Mouse (Mus musculus): ENCODE data around the gene St3gal3. TPM values are rescaled to one million over a fixed set of nuclear protein-coding genes. Genes with fewer than 3 reads are reported as not detected.

Gene St3gal3
- total and polyA plus RNA-seq, 3 experiments: 16.4 to 23.3 TPM; not detected in 1

- TF ChIP-seq GATA1 (IDR thresholded peaks at IDR 0.05; ENCODE audit: low read depth, low read length) (peak; percentile 63), TBP (IDR thresholded peaks at IDR 0.05; ENCODE audit: low read depth, low read length) (no peak), MAZ (IDR thresholded peaks at IDR 0.05; ENCODE audit: low read depth, low read length) (0 out of 2 replicates have a peak, but pooled peaks have one; percentile 24), ELF1 (IDR thresholded peaks at IDR 0.05; ENCODE audit: low read depth, low read length) (no peak), SIN3A (IDR thresholded peaks at IDR 0.05; ENCODE audit: low read length) (peak; percentile 31; the same call in 1 of the 2 replicates), TCF12 (IDR thresholded peaks at IDR 0.05; ENCODE audit: low read depth, low read length) (peak; percentile 80)
Observed at GRCm38 (mm10) chr4:118081608-118082331, 52.9 kb downstream of the St3gal3 start (continued).

- Histone ChIP-seq H3K27ac (ENCODE audit: control insufficient read depth, low read depth, low read length) (no peak overlapping the region), H3K36me3 (ENCODE audit: control insufficient read depth in 1 of 2, insufficient read depth in 2 of 2, low read length in 2 of 2) (peaks cover 0 to 27% of the 10 kb centered on the region in 2 experiments; a peak in 2 of 4 replicates), H3K9ac (ENCODE audit: control insufficient read depth, low read depth, low read length, poor library complexity, severe bottlenecking) (no peak overlapping the region), H3K9me3 (replicated peaks; ENCODE audit: insufficient read depth, low read length) (no peaks in the 10 kb centered on the region), H3K4me3 (ENCODE audit: control insufficient read depth in 1 of 2, insufficient read depth in 1 of 2, low read depth in 2 of 2, low read length in 2 of 2) (no peak overlapping the region), H3K4me1 (ENCODE audit: control insufficient read depth in 1 of 2, insufficient read depth in 2 of 2, low read length in 2 of 2) (peaks cover 5 to 32% of the 10 kb centered on the region in 2 experiments), H3K79me2 (ENCODE audit: control insufficient read depth, insufficient read depth, low read length, poor library complexity) (no peaks in the 10 kb centered on the region), H3K27me3 (ENCODE audit: control insufficient read depth in 1 of 2, insufficient read depth in 2 of 2, low read length in 2 of 2) (no peaks in the 10 kb centered on the region)
- no peak for TF ChIP-seq KAT2A (conservative IDR thresholded peaks at IDR 0.05; ENCODE audit: low read depth, low read length)
- no peak for TF ChIP-seq BHLHE40 (IDR thresholded peaks at IDR 0.05; ENCODE audit: borderline replicate concordance, low read depth, low read length)
- TF ChIP-seq NRF1 (IDR thresholded peaks at IDR 0.05; ENCODE audit: insufficient read depth, low read depth, low read length, poor library complexity, severe bottlenecking): no peak
- TF ChIP-seq RAD21 (IDR thresholded peaks at IDR 0.05; ENCODE audit: low read depth, low read length): no peak
- TF ChIP-seq CHD1 (IDR thresholded peaks at IDR 0.05; ENCODE audit: low read depth, low read length): no peak
- no peak for TF ChIP-seq TBP (IDR thresholded peaks at IDR 0.05; ENCODE audit: low read depth, low read length)
- TF ChIP-seq MEF2A (IDR thresholded peaks at IDR 0.05; ENCODE audit: extremely low read depth, insufficient replicate concordance, low read depth, low read length, poor library complexity, severe bottlenecking): no peak
- TF ChIP-seq MXI1 (IDR thresholded peaks at IDR 0.05; ENCODE audit: low read depth, low read length): no peak
- TF ChIP-seq EP300 (IDR thresholded peaks at IDR 0.05; ENCODE audit: low read depth in 1 of 2, low read length in 2 of 2): no peak
- no peak for TF ChIP-seq UBTF (IDR thresholded peaks at IDR 0.05; ENCODE audit: borderline replicate concordance, insufficient read depth, low read depth, low read length)
- TF ChIP-seq NELFE (IDR thresholded peaks at IDR 0.05; ENCODE audit: low read depth, low read length): no peak
- no peak for TF ChIP-seq MYB (IDR thresholded peaks at IDR 0.05; ENCODE audit: low read depth, low read length)
- TF ChIP-seq GATA1 (IDR thresholded peaks at IDR 0.05; ENCODE audit: low read depth, low read length): no peak
- TF ChIP-seq SIN3A (IDR thresholded peaks at IDR 0.05; ENCODE audit: low read length): no peak
- TF ChIP-seq ETS1 (IDR thresholded peaks at IDR 0.05; ENCODE audit: low read depth, low read length): no peak
- no peak for TF ChIP-seq MAX (IDR thresholded peaks at IDR 0.05; ENCODE audit: low read length)
- DNase-seq (ENCODE audit: low read depth, low spot score): no peak
Observed at GRCm38 (mm10) chr4:118080481-118080880, 54.2 kb downstream of the St3gal3 start.
